Comparison of ENCODE assay signal across 1 mouse cellular context in the genomic region with DNA sequence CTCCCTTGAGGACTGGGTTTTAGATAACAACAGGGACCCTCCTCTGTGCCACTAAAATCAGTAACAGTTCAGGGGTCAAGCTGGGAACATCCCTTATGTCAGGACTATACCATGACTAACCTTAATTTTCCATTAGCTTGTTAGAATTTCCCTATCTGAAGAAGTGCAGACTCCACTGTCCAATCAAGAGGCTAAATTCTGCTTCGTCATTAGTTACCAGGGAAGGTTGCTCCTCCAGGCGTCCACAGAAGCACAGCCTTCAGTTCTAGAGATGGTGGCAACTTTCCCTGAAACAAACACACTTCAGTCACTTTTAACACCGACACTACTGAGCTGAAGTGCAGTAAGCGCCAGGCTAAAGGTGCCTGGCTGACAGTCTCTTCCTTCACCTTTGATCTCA.
TF ChIP-seq lines count a peak whose summit lies in the region.

No protein-coding gene starts in this region.

TF ChIP-seq in CH12.LX, 34 proteins besides CTCF, POLR2A, EP300 and RAD21 (continued from another document):
- peak; percentile 1; the same call in 1 of the 2 replicates for TF ChIP-seq BHLHE40 (IDR thresholded peaks at IDR 0.05; ENCODE audit: low read depth, low read length)
- TF ChIP-seq NRF1 (IDR thresholded peaks at IDR 0.05; ENCODE audit: low read depth, low read length): no peak
- no peak for TF ChIP-seq SIN3A (IDR thresholded peaks at IDR 0.05; ENCODE audit: low read length)
- no peak for TF ChIP-seq ZC3H11A (IDR thresholded peaks at IDR 0.05; ENCODE audit: low read depth, low read length)
- peak; percentile 68; the same call in 1 of the 2 replicates for TF ChIP-seq TBP (conservative IDR thresholded peaks at IDR 0.05; ENCODE audit: low read depth, low read length)
- peak; percentile 16; the same call in 1 of the 2 replicates for TF ChIP-seq MEF2A (IDR thresholded peaks at IDR 0.05; ENCODE audit: borderline replicate concordance, low read depth, low read length)
